Mouse (Mus musculus) liver, adult 2 months (tissue): Measurements from ENCODE around the gene Lrrn2. TPM values are rescaled to one million over a fixed set of nuclear protein-coding genes. Genes with fewer than 3 reads are reported as not detected.
A peak's percentile ranks its signal among the peaks of the same experiment; 100 is the strongest.

Experiments
- DNase-seq: peaks from one replicate; pipeline ENCODE4 v3.0.0-alpha.2; 2011; ENCODE audit warnings: low read depth, low spot score; ENCODE audit errors: extremely low read depth
- H3K27ac ChIP-seq: fragments of 200-500 bp; replicated peaks from 2 replicates; pipeline ENCODE4 v1.5.1; 2012; ENCODE audit warnings: low read depth, mild to moderate bottlenecking, control low read depth, inconsistent platforms, low read length; ENCODE audit not compliant: insufficient read depth
- H3K27me3 ChIP-seq: fragments of 200-500 bp; 2 replicates; pipeline ENCODE4 v1.6.1; 2012; ENCODE audit warnings: mild to moderate bottlenecking, moderate library complexity, low read length, inconsistent platforms; ENCODE audit not compliant: control insufficient read depth, insufficient read depth
- H3K36me3 ChIP-seq: fragments of 200-500 bp; 2 replicates; pipeline ENCODE4 v1.6.1; 2012; ENCODE audit warnings: low read length, inconsistent platforms; ENCODE audit not compliant: control insufficient read depth, insufficient read depth
- H3K4me1 ChIP-seq: fragments of 200-500 bp; 2 replicates; pipeline ENCODE4 v1.6.1; 2011; ENCODE audit warnings: low read length; ENCODE audit not compliant: control insufficient read depth, insufficient read depth
- H3K4me3 ChIP-seq: fragments of 200-500 bp; 2 replicates; pipeline ENCODE4 v1.5.1; 2011; ENCODE audit warnings: low read depth, mild to moderate bottlenecking, control low read depth, low read length, moderate library complexity; ENCODE audit not compliant: insufficient read depth
- H3K79me2 ChIP-seq: fragments of 200-500 bp; 2 replicates; pipeline ENCODE4 v1.6.1; 2012; ENCODE audit warnings: inconsistent platforms, mild to moderate bottlenecking, low read length, moderate library complexity; ENCODE audit not compliant: control insufficient read depth, insufficient read depth
- H3K9ac ChIP-seq: fragments of 200-500 bp; 2 replicates; pipeline ENCODE4 v1.6.1; 2012; ENCODE audit warnings: low read depth, mild to moderate bottlenecking, control low read depth, inconsistent platforms, low read length
- CTCF ChIP-seq: fragments of 200-500 bp; IDR thresholded peaks from 2 replicates; pipeline ENCODE4 v1.5.1; 2011; ENCODE audit warnings: low read depth, low read length, control low read depth
- POLR2A ChIP-seq: fragments of 200-500 bp; IDR thresholded peaks from 2 replicates; pipeline ENCODE4 v1.6.1; 2011; ENCODE audit warnings: low read length, control low read depth; ENCODE audit not compliant: insufficient read depth; ENCODE audit errors: extremely low read depth
- WGBS: fragments of 180-500 bp; shearing (Covaris S2); methylation state at CpG from one replicate; pipeline ENCODE4 v1.1.7; 2018; 5-methylcytosine and 5-hydroxymethylcytosine counted together
- polyA plus RNA-seq: library from polyadenylated mRNA; depleted of rRNA; stranded (reverse); fragments of >200 nt; gene quantifications from 2 replicates; pipeline ENCODE4 v1.2.3, GENCODE M21; 2012
- total RNA-seq: library from RNA; depleted of rRNA; stranded (reverse); fragments of >200 nt; gene quantifications from 2 replicates; pipeline ENCODE4 v1.2.3, GENCODE M21; 2014

Gene Lrrn2
- total and polyA plus RNA-seq, 2 experiments, result not detected

- 63% methylated on average over 19 of the region's 19 CpGs for WGBS
- H3K9ac ChIP-seq, result no peak overlapping the region
- no peak overlapping the region for H3K27ac ChIP-seq
- no peaks in the 10 kb centered on the region for H3K36me3 ChIP-seq
- no peak for DNase-seq
- TF ChIP-seq CTCF (no peak), POLR2A (no peak)
- no peaks in the 10 kb centered on the region for H3K4me1 ChIP-seq
- H3K79me2 ChIP-seq, result no peaks in the 10 kb centered on the region
- H3K4me3 ChIP-seq, result no peak overlapping the region
- no peaks in the 10 kb centered on the region for H3K27me3 ChIP-seq
Observed at GRCm38 (mm10) chr1:132928032-132928906, 48.2 kb downstream of the Lrrn2 start.

- Histone ChIP-seq H3K36me3 (no peaks in the 10 kb centered on the region), H3K27ac (no peak overlapping the region), H3K9ac (no peak overlapping the region), H3K79me2 (no peaks in the 10 kb centered on the region), H3K4me3 (no peak overlapping the region), H3K27me3 (no peaks in the 10 kb centered on the region), H3K4me1 (no peaks in the 10 kb centered on the region)
- DNase-seq, result no peak
- 78% methylated on average over 3 of the region's 3 CpGs for WGBS
- TF ChIP-seq POLR2A, result no peak
- no peak for TF ChIP-seq CTCF
Observed at GRCm38 (mm10) chr1:132928907-132929250, 48.8 kb downstream of the Lrrn2 start.

- Histone ChIP-seq H3K36me3 (no peaks in the 10 kb centered on the region), H3K9ac (no peak overlapping the region), H3K27me3 (no peaks in the 10 kb centered on the region), H3K4me3 (no peak overlapping the region), H3K4me1 (no peaks in the 10 kb centered on the region), H3K27ac (no peak overlapping the region), H3K79me2 (no peaks in the 10 kb centered on the region)
- 89% methylated on average over 4 of the region's 4 CpGs for WGBS
- TF ChIP-seq POLR2A (no peak), CTCF (no peak)
- no peak for DNase-seq
Observed at GRCm38 (mm10) chr1:132930291-132930690, 50.2 kb downstream of the Lrrn2 start.

DNA sequence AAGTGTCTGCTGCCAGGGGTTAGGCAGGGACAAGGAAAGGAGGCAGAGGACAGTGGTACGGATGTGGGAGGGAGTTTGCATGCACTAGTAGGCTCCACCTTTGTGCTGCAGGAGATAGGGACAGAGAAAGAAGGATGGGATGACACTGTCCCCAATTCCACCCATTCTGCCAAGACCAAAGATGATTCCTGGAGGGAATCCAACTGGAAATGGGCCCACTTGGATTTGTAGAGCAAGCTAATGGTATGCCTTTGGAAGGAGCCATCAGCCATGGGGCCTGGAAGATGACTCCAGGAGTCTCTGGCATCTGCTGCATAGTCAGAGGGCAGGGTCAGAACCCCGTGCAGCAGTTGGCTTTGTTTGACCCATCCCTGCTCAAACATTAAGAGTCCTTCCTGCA lies 52.3 kb downstream of the Lrrn2 start:
- H3K79me2 ChIP-seq, result no peaks in the 10 kb centered on the region
- H3K27ac ChIP-seq, result no peak overlapping the region
- WGBS, result 57% methylated on average over 2 of the region's 2 CpGs
- no peak overlapping the region for H3K4me3 ChIP-seq
- H3K36me3 ChIP-seq, result no peaks in the 10 kb centered on the region
- no peak overlapping the region for H3K9ac ChIP-seq
- peak; percentile 4 for DNase-seq
- no peaks in the 10 kb centered on the region for H3K27me3 ChIP-seq
- H3K4me1 ChIP-seq, result no peaks in the 10 kb centered on the region
- TF ChIP-seq POLR2A (no peak), CTCF (no peak)

- Histone ChIP-seq H3K9ac (no peak overlapping the region), H3K36me3 (no peaks in the 10 kb centered on the region), H3K79me2 (no peaks in the 10 kb centered on the region), H3K4me1 (no peaks in the 10 kb centered on the region), H3K27ac (no peak overlapping the region), H3K27me3 (no peaks in the 10 kb centered on the region), H3K4me3 (no peak overlapping the region)
- DNase-seq, result no peak
- WGBS, result 37% methylated on average over 7 of the region's 7 CpGs
- no peak for TF ChIP-seq POLR2A
- TF ChIP-seq CTCF, result no peak
Observed at GRCm38 (mm10) chr1:132934856-132935255, 54.8 kb downstream of the Lrrn2 start.
